Mouse (Mus musculus) liver, adult 2 months (tissue): ENCODE results near the gene Gm13278.
"Not testable (repeated sequence)": the region's sequence is repeated elsewhere in the genome, so short reads cannot be mapped to it uniquely, and the experiment has no call there.

Experiments
- CTCF ChIP-seq: fragments of 200-500 bp; IDR thresholded peaks from 2 replicates; pipeline ENCODE4 v1.5.1; 2011; ENCODE audit warnings: low read depth, low read length, control low read depth
- POLR2A ChIP-seq: fragments of 200-500 bp; IDR thresholded peaks from 2 replicates; pipeline ENCODE4 v1.6.1; 2011; ENCODE audit warnings: low read length, control low read depth; ENCODE audit not compliant: insufficient read depth; ENCODE audit errors: extremely low read depth

DNA sequence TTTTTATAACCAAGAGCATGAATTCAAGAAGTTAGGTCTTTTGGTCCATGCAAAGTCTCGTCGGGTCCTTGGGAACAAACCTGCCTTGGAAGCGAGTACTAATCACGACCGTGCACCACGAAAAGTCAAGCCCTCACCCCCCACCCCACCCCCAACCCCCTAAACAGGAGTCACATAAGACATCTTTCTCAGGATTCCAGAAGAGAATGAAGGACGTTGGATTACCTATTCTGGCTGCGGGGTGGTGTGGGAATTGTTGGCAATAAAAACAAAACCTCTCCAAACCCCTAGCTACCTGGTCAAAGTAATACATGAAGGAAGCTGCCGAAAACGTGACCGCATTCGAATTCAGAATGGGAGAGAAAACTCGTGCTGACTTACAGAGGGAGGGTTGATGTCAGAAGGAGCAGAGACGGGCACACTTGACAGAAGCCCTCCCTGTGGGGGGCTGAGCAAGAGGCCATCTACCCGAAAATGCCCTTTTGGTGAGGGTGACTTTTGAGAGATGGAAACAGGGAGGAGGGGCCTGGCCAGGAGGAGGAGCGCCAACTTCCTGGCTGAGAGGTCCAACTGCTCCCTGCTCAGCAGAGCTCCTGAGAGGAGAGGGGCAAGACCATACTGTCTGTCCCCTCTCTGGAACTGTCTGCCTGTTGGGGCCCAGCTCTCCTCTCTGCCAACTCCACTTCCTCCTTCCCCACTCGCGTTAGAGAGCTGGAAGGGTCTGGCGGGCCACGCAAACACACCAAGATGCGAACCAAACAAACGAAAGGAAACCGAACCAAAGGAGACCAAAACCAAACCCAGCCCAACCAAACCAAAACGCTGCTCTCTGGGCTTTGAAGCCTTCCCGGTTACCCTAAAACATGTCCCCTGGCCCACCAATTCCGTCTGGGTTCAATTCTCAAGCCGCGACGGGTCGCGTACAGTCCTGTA is 34.5 kb upstream of the Gm13278 start:
- not testable (repeated sequence) for TF ChIP-seq CTCF, POLR2A
